Mouse (Mus musculus) myocyte (in vitro differentiated cells): Measurements from ENCODE around the gene Aldh1l1. TPM values are rescaled to one million over a fixed set of nuclear protein-coding genes. Genes with fewer than 3 reads are reported as not detected.

Experiments used
- H3K27me3 ChIP-seq: one replicate; pipeline ENCODE4 v1.6.1; 2011; ENCODE audit not compliant: control insufficient read depth, insufficient read depth, insufficient read length
- H3K36me3 ChIP-seq: one replicate; pipeline ENCODE4 v1.6.1; 2011; ENCODE audit not compliant: control insufficient read depth, insufficient read depth
- H3K4me2 ChIP-seq: one replicate; pipeline ENCODE4 v1.6.1; 2011; ENCODE audit warnings: low read depth, control low read depth
- H3K4me3 ChIP-seq: one replicate; pipeline ENCODE4 v1.5.1; 2011; ENCODE audit warnings: mild to moderate bottlenecking, control low read depth, moderate library complexity
- H3K79me2 ChIP-seq: one replicate; pipeline ENCODE4 v1.6.1; 2011; ENCODE audit not compliant: control insufficient read depth, insufficient read depth
- H3ac ChIP-seq: one replicate; pipeline ENCODE4 v1.6.1; 2011; ENCODE audit not compliant: control insufficient read depth, insufficient read length
- CEBPB ChIP-seq: IDR thresholded peaks from 2 replicates; pipeline ENCODE4 v1.6.1; 2011; ENCODE audit warnings: mild to moderate bottlenecking, moderate library complexity; ENCODE audit not compliant: poor library complexity, insufficient read depth, severe bottlenecking
- E2F4 ChIP-seq: IDR thresholded peaks from one replicate; pipeline ENCODE4 v1.6.1; 2011; ENCODE audit warnings: mild to moderate bottlenecking, control low read depth, moderate library complexity; ENCODE audit not compliant: insufficient read depth
- MAX ChIP-seq: IDR thresholded peaks from one replicate; pipeline ENCODE4 v1.6.1; 2011; ENCODE audit warnings: low read depth, mild to moderate bottlenecking, control low read depth
- MYOD1 ChIP-seq, 3 experiments: IDR thresholded peaks; one replicate each; pipeline ENCODE4 v1.6.1; 2011; ENCODE audit warnings: control low read depth in 2 of 3, low read depth in 2 of 3, mild to moderate bottlenecking in 2 of 3, moderate library complexity in 1 of 3; ENCODE audit not compliant: insufficient read length in 2 of 3, control insufficient read depth in 1 of 3
- MYOG ChIP-seq, 3 experiments: IDR thresholded peaks; one replicate each; pipeline ENCODE4 v1.6.1; 2011; ENCODE audit warnings: control low read depth in 2 of 3, low read depth in 2 of 3, mild to moderate bottlenecking in 2 of 3; ENCODE audit not compliant: insufficient read length in 2 of 3, control insufficient read depth in 1 of 3, insufficient read depth in 1 of 3
- POLR2A ChIP-seq: IDR thresholded peaks from one replicate; pipeline ENCODE4 v1.6.1; 2011; ENCODE audit warnings: low read depth, mild to moderate bottlenecking, control low read depth, moderate library complexity; ENCODE audit not compliant: insufficient read length
- POLR2AphosphoS2 ChIP-seq: IDR thresholded peaks from one replicate; pipeline ENCODE4 v1.6.1; 2011; ENCODE audit warnings: low read depth, control low read depth; ENCODE audit not compliant: insufficient read length
- REST ChIP-seq: IDR thresholded peaks from one replicate; pipeline ENCODE4 v1.6.1; 2011; ENCODE audit warnings: mild to moderate bottlenecking, control low read depth, moderate library complexity; ENCODE audit not compliant: insufficient read depth, insufficient read length
- SRF ChIP-seq: IDR thresholded peaks from one replicate; pipeline ENCODE4 v1.6.1; 2011; ENCODE audit warnings: low read depth; ENCODE audit not compliant: control insufficient read depth, insufficient read length
- TCF12 ChIP-seq: IDR thresholded peaks from one replicate; pipeline ENCODE4 v1.6.1; 2011; ENCODE audit warnings: mild to moderate bottlenecking, control low read depth; ENCODE audit not compliant: poor library complexity, insufficient read depth, severe bottlenecking
- TCF3 ChIP-seq: IDR thresholded peaks from one replicate; pipeline ENCODE4 v1.6.1; 2011; ENCODE audit warnings: low read depth, control low read depth; ENCODE audit not compliant: insufficient read length
- USF1 ChIP-seq: IDR thresholded peaks from one replicate; pipeline ENCODE4 v1.6.1; 2011; ENCODE audit warnings: low read depth, mild to moderate bottlenecking, control low read depth, moderate library complexity
- polyA plus RNA-seq: library from polyadenylated mRNA; unstranded; fragments of >200 nt; fragmentation: generic; extraction: Trizol; gene quantifications from one replicate; pipeline ENCODE4 v1.2.1, GENCODE M21; 2012; ENCODE audit warnings: missing spikeins

The Aldh1l1 gene
- polyA plus RNA-seq, 1 experiment = 1.1 TPM

- Histone ChIP-seq H3K36me3 (no peaks in the 10 kb centered on the region), H3K4me2 (no peak overlapping the region), H3ac (no peak overlapping the region), H3K79me2 (no peaks in the 10 kb centered on the region), H3K4me3 (no peak overlapping the region), H3K27me3 (no peaks in the 10 kb centered on the region)
- TF ChIP-seq REST (no peak), USF1 (peak; percentile 59)
These were observed 74.3 kb downstream of the Aldh1l1 start for GRCm38 (mm10) chr6:90560390-90561058.

- Histone ChIP-seq H3K27me3 (no peaks in the 10 kb centered on the region), H3K4me2 (no peak overlapping the region), H3K79me2 (no peaks in the 10 kb centered on the region), H3ac (no peak overlapping the region), H3K4me3 (no peak overlapping the region), H3K36me3 (no peaks in the 10 kb centered on the region)
- TF ChIP-seq SRF (no peak), MAX (no peak)
These were observed 75.1 kb downstream of the Aldh1l1 start for GRCm38 (mm10) chr6:90561234-90561781.

GRCm38 (mm10) chr6:90564240-90564639, 78.0 kb downstream of the Aldh1l1 start:
- H3K27me3 ChIP-seq = no peaks in the 10 kb centered on the region
- no peaks in the 10 kb centered on the region for H3K36me3 ChIP-seq
- TF ChIP-seq TCF12 = no peak
- TF ChIP-seq SRF = no peak
- no peak for TF ChIP-seq MYOG (IDR thresholded peaks at IDR 0.05; ENCODE audit: control insufficient read depth in 1 of 3, insufficient read depth in 1 of 3, insufficient read length in 2 of 3, low read depth in 2 of 3)
- TF ChIP-seq POLR2A = no peak
- TF ChIP-seq E2F4 = no peak
- TF ChIP-seq USF1 = no peak
- no peak for TF ChIP-seq MYOD1 (IDR thresholded peaks at IDR 0.05; ENCODE audit: control insufficient read depth in 1 of 3, insufficient read length in 2 of 3, low read depth in 2 of 3)
- TF ChIP-seq TCF3 = no peak
- no peak for TF ChIP-seq POLR2AphosphoS2
- TF ChIP-seq MAX = no peak
- TF ChIP-seq REST = no peak
- no peak overlapping the region for H3ac ChIP-seq
- H3K79me2 ChIP-seq = no peaks in the 10 kb centered on the region
- no peak overlapping the region for H3K4me3 ChIP-seq
- H3K4me2 ChIP-seq = no peak overlapping the region

- H3ac ChIP-seq = no peak overlapping the region
- TF ChIP-seq CEBPB = no peak
- TF ChIP-seq USF1 = no peak
- no peak for TF ChIP-seq TCF3
- TF ChIP-seq MYOD1 (IDR thresholded peaks at IDR 0.05; ENCODE audit: control insufficient read depth in 1 of 3, insufficient read length in 2 of 3, low read depth in 2 of 3) = no peak
- no peak for TF ChIP-seq TCF12
- no peak for TF ChIP-seq MYOG (IDR thresholded peaks at IDR 0.05; ENCODE audit: control insufficient read depth in 1 of 3, insufficient read depth in 1 of 3, insufficient read length in 2 of 3, low read depth in 2 of 3)
- no peak for TF ChIP-seq SRF
- TF ChIP-seq POLR2A = no peak
- TF ChIP-seq E2F4 = no peak
- no peak for TF ChIP-seq REST
- TF ChIP-seq MAX = no peak
- no peak for TF ChIP-seq POLR2AphosphoS2
- no peaks in the 10 kb centered on the region for H3K79me2 ChIP-seq
- H3K27me3 ChIP-seq = peaks cover 4% of the 10 kb centered on the region
- H3K4me3 ChIP-seq = no peak overlapping the region
- H3K4me2 ChIP-seq = no peak overlapping the region
- no peaks in the 10 kb centered on the region for H3K36me3 ChIP-seq
These were observed 79.4 kb downstream of the Aldh1l1 start for GRCm38 (mm10) chr6:90565357-90566215.

GRCm38 (mm10) chr6:90567486-90567885, 81.3 kb downstream of the Aldh1l1 start:
- Histone ChIP-seq H3K27me3 (peaks cover 13% of the 10 kb centered on the region), H3K4me3 (no peak overlapping the region), H3K36me3 (no peaks in the 10 kb centered on the region), H3K79me2 (no peaks in the 10 kb centered on the region), H3ac (no peak overlapping the region), H3K4me2 (no peak overlapping the region)
- no peak for TF ChIP-seq POLR2AphosphoS2
- TF ChIP-seq SRF = no peak
- no peak for TF ChIP-seq TCF3
- no peak for TF ChIP-seq E2F4
- no peak for TF ChIP-seq TCF12
- TF ChIP-seq MYOG (IDR thresholded peaks at IDR 0.05; ENCODE audit: control insufficient read depth in 1 of 3, insufficient read depth in 1 of 3, insufficient read length in 2 of 3, low read depth in 2 of 3) = no peak
- TF ChIP-seq MAX = no peak
- TF ChIP-seq POLR2A = no peak
- TF ChIP-seq REST = no peak
- TF ChIP-seq MYOD1 (IDR thresholded peaks at IDR 0.05; ENCODE audit: control insufficient read depth in 1 of 3, insufficient read length in 2 of 3, low read depth in 2 of 3) = no peak
- no peak for TF ChIP-seq USF1
- TF ChIP-seq CEBPB = no peak
